Mouse (Mus musculus) T-cell, adult 2 months (primary cell): ENCODE data around the gene Efcab12.
"Not testable (repeated sequence)": the region's sequence is repeated elsewhere in the genome, so short reads cannot be mapped to it uniquely, and the experiment has no call there.

ENCODE experiments used
- DNase-seq: peaks from one replicate; pipeline ENCODE4 v3.0.0; 2022; ENCODE audit warnings: low spot score

Gene Efcab12

GRCm38 (mm10) chr6:115838161-115838597, at the start of gene Efcab12:
TSS of gene Efcab12 (minus strand) at chr6:115838412.
- DNase-seq = peak; percentile 66

- DNase-seq = no peak
These were observed 48.7 kb upstream of the Efcab12 start for GRCm38 (mm10) chr6:115886894-115887293.

- no peak for DNase-seq
These were observed 45.8 kb upstream of the Efcab12 start for GRCm38 (mm10) chr6:115884018-115884417.

- no peak for DNase-seq
These were observed 42.5 kb upstream of the Efcab12 start for GRCm38 (mm10) chr6:115880751-115881150.

GRCm38 (mm10) chr6:115879736-115880135, 41.5 kb upstream of the Efcab12 start:
- DNase-seq = no peak

GRCm38 (mm10) chr6:115878694-115879093, 40.5 kb upstream of the Efcab12 start:
- no peak for DNase-seq

GRCm38 (mm10) chr6:115877239-115877638, 39.0 kb upstream of the Efcab12 start:
- DNase-seq = no peak

GRCm38 (mm10) chr6:115871318-115871717, 33.1 kb upstream of the Efcab12 start:
- not testable (repeated sequence) for DNase-seq

GRCm38 (mm10) chr6:115867157-115867556, 28.9 kb upstream of the Efcab12 start:
- not testable (repeated sequence) for DNase-seq

- no peak for DNase-seq
These were observed 27.0 kb upstream of the Efcab12 start for GRCm38 (mm10) chr6:115865246-115865645.

GRCm38 (mm10) chr6:115863340-115863841, 25.2 kb upstream of the Efcab12 start:
- DNase-seq = no peak

GRCm38 (mm10) chr6:115860027-115860556, 21.9 kb upstream of the Efcab12 start:
- DNase-seq = no peak

- DNase-seq = no peak
These were observed 21.0 kb upstream of the Efcab12 start for GRCm38 (mm10) chr6:115859258-115859657.

- DNase-seq = no peak
These were observed 18.1 kb upstream of the Efcab12 start for GRCm38 (mm10) chr6:115856361-115856745.

- DNase-seq = no peak
These were observed 17.6 kb upstream of the Efcab12 start for GRCm38 (mm10) chr6:115855733-115856360.

GRCm38 (mm10) chr6:115854432-115854831, 16.2 kb upstream of the Efcab12 start:
- peak; percentile 24 for DNase-seq

GRCm38 (mm10) chr6:115853985-115854384, 15.8 kb upstream of the Efcab12 start:
- no peak for DNase-seq

- peak; percentile 100 for DNase-seq
These were observed 15.0 kb upstream of the Efcab12 start, which contains the start of the genes Mbd4 and Ift122 for GRCm38 (mm10) chr6:115853091-115853813. TSS of gene Mbd4 (minus strand) at chr6:115853371. TSS of gene Ift122 (plus strand) at chr6:115853470.

- DNase-seq = no peak
These were observed 14.4 kb upstream of the Efcab12 start for GRCm38 (mm10) chr6:115852446-115853090.

- no peak for DNase-seq
These were observed 10.5 kb upstream of the Efcab12 start for GRCm38 (mm10) chr6:115848598-115849304.

GRCm38 (mm10) chr6:115846640-115847411, 8.6 kb upstream of the Efcab12 start:
- DNase-seq = peak; percentile 76
